Mouse (Mus musculus): ENCODE results near the gene Slc41a1.

Gene Slc41a1

DNA sequence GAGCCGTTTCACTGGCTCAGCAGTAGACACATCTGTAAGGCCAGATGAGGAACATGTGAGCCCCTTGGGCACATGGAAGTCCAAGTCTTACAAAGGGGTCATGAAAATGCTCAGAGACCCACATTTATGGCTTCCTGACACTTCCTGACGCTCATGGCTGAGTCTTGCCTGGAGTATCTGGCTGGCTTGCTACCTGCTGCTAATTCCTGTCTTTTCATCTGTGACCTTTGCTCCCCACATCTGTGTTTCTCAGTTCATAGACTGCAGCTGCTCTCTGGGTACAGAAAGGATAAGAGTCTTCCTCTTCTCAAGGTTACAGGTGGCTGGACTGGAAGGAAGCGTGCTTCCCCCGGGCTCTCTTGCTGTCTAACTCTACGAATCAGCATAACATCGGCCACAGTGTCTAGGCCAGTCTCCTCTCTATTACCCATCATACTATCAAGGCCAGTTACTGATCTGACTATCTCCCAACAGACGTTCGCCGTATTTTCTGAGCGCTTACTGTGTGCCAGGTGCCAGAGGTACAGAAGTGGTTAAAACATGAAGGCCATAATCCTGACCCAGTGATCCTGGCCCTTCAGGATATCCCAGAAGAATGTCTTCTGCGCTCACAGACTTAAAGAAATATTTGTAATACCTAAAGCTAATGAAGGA, 2.6 kb upstream of the Slc41a1 start:
- DNase-seq (ENCODE audit: low read depth in 2 of 2, low spot score in 2 of 2) = no peak

DNA sequence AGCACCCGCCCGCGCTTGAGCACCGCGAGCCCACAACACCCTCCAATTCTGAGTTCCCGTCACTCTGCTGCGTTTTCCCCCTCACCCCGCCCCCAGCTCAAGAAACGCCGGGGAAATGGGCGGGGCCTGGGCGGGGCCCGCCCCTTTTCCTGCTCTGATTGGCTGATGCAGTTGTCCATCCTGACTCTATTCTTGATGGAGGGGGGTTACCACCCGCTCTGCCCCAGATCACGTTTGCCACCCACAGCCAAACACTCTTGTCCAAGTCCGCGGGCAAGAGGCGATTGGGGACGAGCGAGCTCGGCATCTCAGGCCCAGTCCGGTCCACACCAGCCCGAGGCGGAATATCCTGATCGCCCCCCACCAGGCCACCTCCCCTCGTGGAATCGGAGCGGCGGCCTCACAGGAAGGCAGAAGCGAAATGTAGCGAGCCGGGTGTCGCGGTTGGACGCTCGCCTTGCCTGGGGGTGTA, 530 bp downstream of the Slc41a1 start:
- DNase-seq (ENCODE audit: low read depth in 2 of 2, low spot score in 2 of 2) = peak; percentile 90 to 95

DNA sequence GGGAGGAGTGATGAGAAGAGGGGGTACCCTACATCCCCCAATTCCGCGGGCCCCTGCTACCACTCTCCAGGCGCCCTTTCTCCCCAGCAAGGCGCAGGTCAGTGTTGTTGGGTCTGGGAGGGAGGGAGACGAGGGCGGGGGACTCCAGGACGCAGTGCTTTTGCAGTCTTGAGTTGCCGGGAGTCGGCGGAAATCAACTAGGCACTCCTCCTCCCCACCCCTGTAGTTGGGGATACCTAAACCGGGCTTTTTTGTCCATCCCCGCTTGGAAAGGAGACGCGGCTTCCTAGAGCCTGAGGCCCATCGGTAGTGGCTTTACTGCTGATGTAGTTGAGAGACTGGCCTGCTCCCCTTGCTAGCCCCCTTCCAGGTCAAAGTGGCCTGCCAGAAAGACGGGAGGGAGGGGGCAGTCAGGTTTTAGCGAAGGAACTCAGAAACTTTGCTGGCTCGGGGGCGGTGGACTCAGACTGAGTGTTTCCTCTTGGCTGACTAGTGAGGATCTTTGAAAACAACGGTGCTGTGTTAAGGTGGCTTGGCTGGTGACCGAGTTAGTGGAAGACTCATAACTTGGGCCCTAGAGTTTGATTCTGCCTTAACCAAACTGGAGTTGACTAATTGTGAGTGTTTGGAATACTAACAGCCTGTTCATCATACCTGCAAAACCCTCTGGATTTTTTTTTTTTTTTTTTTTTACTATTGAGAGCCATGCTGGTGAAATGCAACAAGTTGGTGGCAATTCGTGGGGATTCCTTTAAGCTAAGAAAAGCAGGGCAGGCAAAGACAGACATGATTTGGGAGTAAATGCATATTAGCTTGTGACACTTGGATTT, 1.2 kb downstream of the Slc41a1 start:
- no peak for DNase-seq (ENCODE audit: low read depth in 2 of 2, low spot score in 2 of 2)

DNA sequence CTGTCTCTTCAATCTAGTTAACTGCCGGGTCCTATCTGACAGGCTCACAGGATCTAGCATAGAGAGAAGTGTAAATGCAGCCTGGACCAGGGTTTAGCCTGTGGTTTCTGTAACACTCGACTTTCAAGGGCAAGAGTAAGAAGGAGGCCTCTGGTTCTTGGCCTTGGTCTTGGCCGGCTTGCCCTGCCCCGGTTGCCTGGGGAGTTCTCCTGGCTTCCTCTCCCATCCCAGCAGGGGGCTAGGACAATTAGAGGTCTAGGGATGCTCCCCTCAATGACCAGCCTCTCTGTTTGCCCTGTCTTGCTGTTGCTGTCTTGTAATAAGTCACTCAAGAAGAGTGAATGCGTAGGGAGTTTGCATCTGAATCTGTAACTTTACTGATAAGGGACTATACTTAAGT, 2.0 kb downstream of the Slc41a1 start:
- no peak for DNase-seq (ENCODE audit: low read depth in 2 of 2, low spot score in 2 of 2)

DNA sequence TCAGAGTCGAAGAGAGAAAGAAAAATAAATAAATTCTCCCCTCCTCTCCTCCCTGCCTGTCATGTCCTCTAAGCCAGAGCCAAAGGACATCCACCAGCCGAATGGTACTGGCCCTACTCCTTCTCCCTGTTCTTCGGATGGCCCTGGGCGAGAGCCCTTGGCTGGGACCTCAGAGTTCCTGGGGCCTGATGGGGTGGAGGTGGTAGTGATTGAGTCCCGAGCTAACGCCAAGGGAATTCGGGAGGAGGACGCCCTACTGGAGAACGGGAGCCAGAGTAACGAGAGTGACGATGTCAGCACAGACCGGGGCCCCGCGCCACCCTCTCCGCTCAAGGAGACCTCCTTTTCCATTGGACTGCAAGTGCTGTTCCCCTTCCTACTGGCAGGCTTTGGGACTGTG, 3.3 kb downstream of the Slc41a1 start:
- DNase-seq (ENCODE audit: low read depth in 2 of 2, low spot score in 2 of 2) = no peak

DNA sequence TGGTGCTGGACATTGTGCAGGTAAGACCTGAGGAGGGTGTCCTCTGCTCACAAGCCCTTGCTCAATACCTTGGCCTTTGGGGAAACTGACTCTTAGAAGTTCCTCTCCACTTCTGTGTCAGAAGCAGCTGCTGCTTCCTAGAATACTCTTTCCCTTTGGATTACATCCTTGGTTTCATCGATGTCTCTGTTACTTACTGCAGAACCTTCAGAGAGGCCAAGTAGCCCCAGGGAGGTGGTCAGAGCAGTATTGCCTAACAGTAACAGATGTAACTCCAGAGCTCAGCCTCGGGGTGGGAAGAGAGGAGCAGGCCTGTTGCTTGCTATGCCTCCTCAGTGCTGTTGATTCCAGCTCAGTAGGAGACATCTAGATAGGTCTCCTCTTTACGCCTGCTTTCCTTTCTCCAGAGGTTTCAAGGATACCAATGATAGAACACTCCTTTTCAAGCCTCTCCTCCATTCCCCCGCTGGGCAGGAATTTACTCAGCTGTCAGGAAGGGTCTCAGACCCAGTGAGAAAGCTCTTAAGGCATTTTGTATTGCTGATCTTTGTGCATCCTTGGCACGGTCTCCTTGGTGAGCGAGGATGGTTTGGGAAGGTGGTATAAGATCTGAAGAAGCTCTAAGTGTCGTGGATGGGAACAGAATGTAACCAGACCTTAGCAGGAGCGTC, 3.8 kb downstream of the Slc41a1 start:
- no peak for DNase-seq (ENCODE audit: low read depth in 2 of 2, low spot score in 2 of 2)

DNA sequence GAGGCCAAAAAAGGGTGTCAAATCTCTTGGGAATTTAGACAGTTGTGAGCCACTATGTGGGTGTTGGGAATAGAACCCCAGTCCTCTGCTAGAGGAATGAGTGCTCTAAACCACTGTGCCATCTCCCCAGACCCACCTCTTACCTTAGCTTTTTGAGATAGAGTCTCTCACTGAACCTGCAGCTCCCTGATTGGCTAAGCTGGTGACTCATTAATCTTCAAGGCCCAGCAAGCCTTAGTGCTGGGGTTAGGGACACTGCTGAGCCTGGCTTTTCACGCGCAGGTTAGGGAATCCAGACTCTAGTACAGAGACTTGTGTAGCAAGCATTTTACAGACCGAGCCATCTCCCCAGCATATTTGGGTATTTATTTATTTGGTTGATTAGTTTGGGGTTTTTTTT, 9.7 kb downstream of the Slc41a1 start:
- DNase-seq (ENCODE audit: low read depth in 2 of 2, low spot score in 2 of 2) = no peak

DNA sequence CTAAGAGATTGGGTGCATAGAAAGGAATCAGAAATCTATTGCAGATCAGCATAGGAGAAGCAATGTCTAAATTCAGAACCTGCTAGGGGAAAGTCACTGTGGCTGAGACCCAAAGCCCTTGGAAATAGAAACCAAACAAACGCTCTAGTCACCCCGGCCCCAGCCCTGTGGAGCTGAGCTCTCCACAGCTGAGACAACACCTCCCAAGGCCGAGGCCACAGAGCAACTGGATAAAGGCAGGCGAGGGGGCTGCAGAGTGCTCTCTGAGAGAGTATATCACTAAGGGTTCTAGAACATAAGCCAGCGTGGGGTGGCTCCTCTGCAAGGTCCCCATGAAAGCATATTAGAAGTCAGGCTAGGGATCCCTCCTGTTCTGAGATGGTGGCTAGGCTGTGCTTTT, 11.2 kb downstream of the Slc41a1 start:
- DNase-seq (ENCODE audit: low read depth in 2 of 2, low spot score in 2 of 2) = no peak

DNA sequence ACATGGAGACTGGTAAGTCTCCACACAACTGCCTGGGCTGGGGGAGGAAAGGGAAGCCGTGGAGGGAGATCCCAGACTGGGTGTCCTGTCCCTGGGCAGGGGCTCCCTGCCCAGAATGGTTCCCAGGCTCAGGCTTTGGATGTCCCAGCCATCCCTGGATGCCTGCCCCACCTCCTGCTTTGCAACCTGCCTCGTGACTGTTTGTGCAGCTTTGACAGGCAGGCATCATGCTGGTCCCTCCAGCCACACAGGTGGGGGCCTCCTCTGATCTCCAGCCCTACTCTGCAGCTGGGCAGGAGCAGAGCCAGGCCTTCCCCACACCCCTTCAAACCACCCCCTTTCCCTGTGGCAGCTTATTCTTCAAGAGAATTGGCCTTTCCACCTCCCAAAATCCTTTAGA, 12.0 kb downstream of the Slc41a1 start:
- no peak for DNase-seq (ENCODE audit: low read depth in 2 of 2, low spot score in 2 of 2)

DNA sequence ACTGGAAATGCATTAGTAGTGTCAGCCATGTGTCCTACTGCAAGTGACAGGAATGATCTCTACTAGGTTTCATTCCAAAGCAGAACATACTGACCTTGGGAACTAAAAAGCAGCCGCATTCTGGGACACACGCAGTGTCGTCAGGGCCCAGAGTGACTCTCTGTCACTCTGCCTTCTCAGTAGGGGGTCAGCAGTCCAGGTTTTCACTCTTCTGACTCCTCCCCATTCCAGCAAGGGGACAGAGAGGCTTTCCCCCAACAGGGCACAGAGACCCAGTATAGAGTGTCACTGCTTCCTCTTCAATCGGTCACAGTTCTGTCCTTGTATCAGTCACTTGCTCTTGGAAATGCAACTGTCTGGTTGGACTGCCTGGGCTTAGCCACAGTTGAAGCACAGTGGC, 14.9 kb downstream of the Slc41a1 start:
- no peak for DNase-seq (ENCODE audit: low read depth in 2 of 2, low spot score in 2 of 2)

DNA sequence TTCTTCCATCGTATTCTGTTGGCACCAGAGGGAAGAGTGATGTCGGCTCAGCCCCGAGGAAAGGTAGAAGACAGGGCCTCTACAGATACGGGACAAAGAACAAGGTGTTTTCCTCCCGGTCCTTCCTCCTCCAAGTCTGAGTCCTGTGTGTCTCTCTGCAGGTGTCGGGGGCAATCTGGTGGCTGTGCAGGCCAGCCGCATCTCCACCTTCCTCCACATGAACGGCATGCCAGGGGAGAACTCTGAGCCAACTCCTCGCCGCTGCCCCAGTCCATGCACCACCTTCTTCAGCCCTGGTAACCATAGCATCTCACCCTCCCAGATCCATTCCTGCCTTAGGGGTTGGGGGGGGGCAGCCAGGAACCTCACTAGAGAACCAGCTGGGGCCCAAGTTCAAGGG, 16.5 kb downstream of the Slc41a1 start:
- DNase-seq (ENCODE audit: low read depth in 2 of 2, low spot score in 2 of 2) = no peak

DNA sequence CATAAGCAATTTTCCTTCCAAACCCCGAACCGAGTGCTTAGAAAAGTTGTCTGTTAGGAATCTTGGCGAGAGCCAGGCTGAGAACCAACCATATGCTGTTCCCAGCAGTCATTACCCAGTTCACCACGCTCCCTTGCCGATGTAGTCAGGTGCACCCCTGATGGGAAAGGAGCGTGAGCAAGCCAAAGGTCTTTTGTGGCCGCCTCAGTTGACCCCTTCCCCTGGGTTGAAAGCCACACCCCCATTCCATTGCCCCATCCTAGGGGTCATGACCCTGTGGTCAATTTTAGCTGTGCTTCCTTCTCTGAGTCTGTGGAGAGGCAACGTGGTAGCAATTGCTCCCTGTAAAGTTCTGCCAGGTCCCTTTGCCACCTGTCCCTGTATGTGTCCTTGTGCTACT, 17.6 kb downstream of the Slc41a1 start:
- no peak for DNase-seq (ENCODE audit: low read depth in 2 of 2, low spot score in 2 of 2)

DNA sequence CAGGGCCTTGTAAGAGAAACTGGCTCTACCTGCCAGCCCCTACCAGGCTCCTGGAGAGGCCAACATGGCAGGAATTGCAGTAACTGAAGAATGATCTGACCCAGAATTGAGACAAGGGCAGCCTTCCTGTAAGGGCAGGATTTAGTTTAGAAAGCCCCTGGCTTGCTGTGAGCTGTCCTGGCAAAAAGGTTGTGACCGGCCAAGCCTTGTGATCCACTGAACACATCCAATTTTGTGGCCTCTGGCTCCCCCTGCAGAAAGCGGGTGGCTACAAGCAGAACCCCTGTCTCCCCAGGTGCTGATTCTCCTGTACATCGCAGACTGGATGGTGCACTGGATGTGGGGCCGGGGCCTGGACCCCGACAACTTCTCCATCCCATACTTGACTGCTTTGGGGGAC, 19.0 kb downstream of the Slc41a1 start:
- peak; percentile 8 to 31 for DNase-seq (ENCODE audit: low read depth in 2 of 2, low spot score in 2 of 2)

DNA sequence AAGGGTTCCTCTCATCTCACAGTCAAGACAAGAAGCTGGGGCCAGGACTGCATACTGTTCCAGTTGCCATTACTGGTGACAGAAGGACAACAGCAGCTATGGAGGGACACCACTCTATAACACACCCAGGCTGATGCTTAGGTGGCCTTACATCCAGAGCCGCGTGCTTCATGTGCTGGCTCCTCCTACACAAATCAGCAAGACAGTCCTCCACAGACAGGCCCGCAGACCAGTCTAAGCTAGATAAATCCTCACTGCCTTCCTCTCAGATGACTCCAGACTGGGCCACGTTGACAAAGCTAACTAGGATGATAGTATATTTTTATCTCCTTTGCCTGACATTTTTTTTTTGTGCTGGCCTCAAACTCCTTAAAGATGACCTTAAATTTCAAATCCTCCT, 34.5 kb downstream of the Slc41a1 start:
- no peak for DNase-seq (ENCODE audit: low read depth in 2 of 2, low spot score in 2 of 2)

DNA sequence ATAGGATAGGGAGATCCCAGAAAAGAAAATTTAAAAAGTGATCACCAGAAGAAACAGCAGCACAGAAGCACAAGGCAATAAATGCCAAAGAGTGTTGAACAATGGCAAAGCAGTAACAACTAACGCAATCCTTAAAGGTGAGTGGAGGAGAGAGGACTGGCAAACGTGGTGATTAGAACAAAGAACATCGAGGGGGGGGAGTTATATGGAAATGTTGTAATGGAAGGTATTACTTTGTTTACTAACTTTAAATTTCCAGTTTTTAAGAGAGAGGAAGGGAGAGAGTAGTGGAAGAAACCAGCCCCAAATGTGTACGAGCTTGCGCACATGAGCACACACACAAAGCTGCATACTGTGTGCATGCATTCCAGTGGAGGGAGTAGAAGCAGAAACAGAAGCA, 38.3 kb downstream of the Slc41a1 start:
- no peak for DNase-seq (ENCODE audit: low read depth in 2 of 2, low spot score in 2 of 2)

DNA sequence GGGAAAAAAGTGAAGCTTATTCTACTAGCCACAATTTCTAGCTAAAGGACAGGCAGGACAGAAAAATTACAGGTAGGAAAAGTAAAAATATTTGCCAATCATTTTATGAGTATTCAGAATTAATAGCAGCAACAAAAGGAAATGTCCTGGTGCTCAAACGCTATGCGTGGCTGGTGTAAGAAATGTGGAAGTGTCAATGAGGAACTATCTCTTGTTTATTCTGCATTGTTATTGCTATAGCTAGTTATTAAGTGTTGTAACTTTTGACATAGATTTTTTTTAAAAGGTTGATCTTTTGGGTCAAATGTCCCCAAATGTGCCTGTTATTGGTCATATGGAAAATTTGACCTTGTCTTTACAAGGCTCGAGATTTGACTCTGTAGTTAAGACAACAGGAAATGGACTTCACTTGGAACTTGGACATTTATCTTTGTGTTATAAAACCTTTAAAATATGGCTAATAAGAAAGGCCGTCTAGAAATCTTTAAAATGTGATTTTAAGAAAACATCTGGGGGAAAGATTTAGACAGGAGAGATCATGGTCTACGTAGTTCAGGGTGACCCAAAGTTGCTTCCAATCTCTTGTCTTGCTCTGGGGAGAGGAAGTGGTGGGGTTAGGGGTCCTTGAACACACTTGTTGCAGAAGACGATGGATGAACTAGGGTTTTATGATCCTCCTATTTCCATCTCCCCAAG, 39.2 kb downstream of the Slc41a1 start:
- DNase-seq (ENCODE audit: low read depth in 2 of 2, low spot score in 2 of 2) = no peak

DNA sequence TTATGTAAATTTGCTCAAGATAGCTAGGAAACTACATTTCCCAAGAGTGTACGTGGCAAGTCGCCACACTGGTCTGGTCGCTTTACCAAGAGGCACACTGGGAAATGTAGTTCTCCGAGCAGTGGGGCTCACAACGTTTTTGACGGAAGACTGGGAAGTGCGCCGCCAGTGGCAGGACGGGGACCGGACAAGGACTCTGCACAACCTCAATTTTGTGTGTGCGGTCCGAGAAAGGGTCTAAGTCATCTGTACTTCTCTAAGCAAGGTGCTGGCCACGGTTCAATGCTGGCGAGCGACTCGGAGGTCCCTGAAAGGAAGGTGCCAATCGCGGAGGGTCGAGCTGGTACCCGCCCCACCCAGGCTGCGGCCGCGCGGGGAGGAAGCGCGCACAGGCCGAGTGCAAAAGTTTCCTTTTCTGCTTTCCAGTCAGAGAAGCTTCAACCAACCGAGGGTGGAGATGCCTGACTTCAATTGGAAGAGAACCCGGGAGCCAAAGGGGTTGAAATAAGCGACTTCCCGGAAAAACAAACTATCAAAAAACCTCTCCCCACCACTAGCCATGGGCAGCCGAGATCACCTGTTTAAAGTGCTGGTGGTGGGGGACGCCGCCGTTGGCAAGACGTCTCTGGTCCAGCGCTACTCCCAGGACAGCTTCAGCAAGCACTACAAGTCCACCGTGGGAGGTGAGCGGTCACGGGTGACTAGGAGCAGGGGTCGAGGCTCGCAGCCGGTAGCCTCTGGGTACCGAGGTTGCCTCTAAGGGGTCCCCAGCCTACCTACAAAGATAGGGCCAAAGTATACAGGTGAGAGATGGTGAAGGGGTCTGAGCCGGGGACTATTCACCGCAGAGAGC, 40.0 kb downstream of the Slc41a1 start, which contains the start of gene Rab29:
TSS of gene Rab29 (plus strand) at position 132 of the 853 bp plus-strand sequence.
- peak; percentile 85 to 93 for DNase-seq (ENCODE audit: low read depth in 2 of 2, low spot score in 2 of 2)

DNA sequence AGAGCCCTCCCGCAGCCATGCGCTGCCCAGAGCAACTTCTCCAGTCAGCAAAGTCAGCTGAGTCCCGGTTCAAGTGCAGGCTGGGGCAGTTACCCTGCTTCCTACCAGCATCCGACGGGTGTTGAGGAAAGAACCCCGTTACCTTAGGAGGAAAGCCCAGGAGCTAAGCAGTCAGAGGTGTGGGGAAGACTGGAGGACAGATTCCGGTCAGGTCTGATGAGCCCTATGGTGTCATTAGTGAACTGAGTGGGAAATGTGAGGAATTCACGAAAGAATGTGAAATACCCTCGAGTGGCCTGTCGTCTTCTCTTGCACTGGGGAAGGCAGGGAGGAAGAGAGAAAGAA, 40.6 kb downstream of the Slc41a1 start:
- peak in 1 of 2 experiments; percentile 9 for DNase-seq (ENCODE audit: low read depth in 2 of 2, low spot score in 2 of 2)

DNA sequence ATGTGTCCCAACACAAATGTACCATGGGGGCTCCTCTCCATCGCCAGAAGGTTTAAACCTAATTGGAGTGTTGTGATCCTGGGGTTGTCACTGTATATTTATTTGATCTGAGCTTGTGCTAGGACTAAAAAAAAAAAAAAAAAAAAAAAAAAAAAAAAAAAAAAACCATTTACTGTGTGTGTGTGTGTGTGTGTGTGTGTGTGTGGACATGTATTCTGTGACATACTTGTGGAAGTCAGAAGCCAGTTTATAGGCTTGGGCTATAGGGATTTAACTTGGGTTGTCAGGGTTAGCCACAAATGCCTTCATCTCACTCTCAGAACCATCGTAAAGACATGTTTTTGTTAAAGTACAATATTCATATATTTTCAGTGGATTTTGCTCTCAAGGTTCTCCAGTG, 42.3 kb downstream of the Slc41a1 start:
- no peak for DNase-seq (ENCODE audit: low read depth in 2 of 2, low spot score in 2 of 2)

DNA sequence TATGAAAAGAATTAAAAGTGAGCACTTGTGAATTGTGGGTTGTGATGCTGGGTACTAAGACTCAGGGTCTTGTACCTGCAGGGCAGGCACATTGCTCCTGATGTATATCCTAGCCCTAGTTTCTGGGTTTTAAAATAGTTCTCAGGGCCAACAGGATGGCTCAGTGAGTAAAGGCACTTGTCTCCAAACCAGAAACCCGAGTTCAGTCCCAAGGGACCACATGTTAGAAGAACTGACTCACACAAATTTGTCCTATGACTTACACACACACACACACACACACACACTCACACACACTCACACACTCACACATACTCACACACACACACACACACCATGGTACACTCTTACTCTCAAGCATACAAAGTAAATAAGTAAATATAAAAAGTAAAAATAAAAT, 45.6 kb downstream of the Slc41a1 start:
- no peak for DNase-seq (ENCODE audit: low read depth in 2 of 2, low spot score in 2 of 2)

DNA sequence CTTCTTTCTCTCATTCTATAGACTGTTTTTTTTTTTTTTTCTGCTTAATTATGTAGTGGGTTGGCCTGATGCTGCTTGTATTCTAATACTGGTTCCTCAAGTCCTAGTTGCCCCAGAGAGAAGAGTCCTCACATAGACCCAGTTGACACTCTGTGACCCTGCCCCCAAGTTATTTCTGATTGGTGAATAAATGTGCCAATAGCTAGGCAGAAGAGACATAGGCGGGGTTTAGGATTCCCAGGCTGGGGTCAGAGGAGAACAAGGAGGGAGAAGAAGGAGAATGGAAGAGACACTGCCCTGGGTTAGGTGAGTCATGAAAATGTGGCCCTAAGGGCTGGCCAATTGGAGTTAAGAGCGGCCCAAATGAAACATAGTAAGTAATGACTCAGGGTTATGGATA, 52.5 kb downstream of the Slc41a1 start:
- DNase-seq (ENCODE audit: low read depth in 2 of 2, low spot score in 2 of 2) = no peak
